Mouse (Mus musculus) heart, adult 2 months (tissue): ENCODE data around the gene Ager. TPM values are rescaled to one million over a fixed set of nuclear protein-coding genes. Genes with fewer than 3 reads are reported as not detected.

Experiments
- DNase-seq, 2 experiments: peaks; one replicate each; pipeline ENCODE4 v3.0.0; 2021
- H3K27ac ChIP-seq: fragments of 200-600 bp; 2 replicates; pipeline ENCODE4 v1.8.1; 2022
- H3K27me3 ChIP-seq: fragments of 200-500 bp; 2 replicates; pipeline ENCODE4 v1.6.1; 2012; ENCODE audit warnings: mild to moderate bottlenecking, low read length, inconsistent platforms, mixed read lengths; ENCODE audit not compliant: control insufficient read depth, insufficient read depth
- H3K36me3 ChIP-seq: fragments of 200-500 bp; 2 replicates; pipeline ENCODE4 v1.6.1; 2012; ENCODE audit warnings: low read length, inconsistent platforms; ENCODE audit not compliant: control insufficient read depth, insufficient read depth
- H3K4me1 ChIP-seq: fragments of 200-500 bp; 2 replicates; pipeline ENCODE4 v1.6.1; 2011; ENCODE audit warnings: low read length; ENCODE audit not compliant: control insufficient read depth, insufficient read depth
- H3K4me3 ChIP-seq: fragments of 200-600 bp; 2 replicates; pipeline ENCODE4 v1.8.1; 2022
- H3K79me2 ChIP-seq: fragments of 200-500 bp; replicated peaks from 2 replicates; pipeline ENCODE4 v1.6.1; 2012; ENCODE audit warnings: mild to moderate bottlenecking, inconsistent platforms, low read length, moderate library complexity, mixed read lengths; ENCODE audit not compliant: control insufficient read depth, insufficient read depth
- H3K9ac ChIP-seq: fragments of 200-500 bp; 2 replicates; pipeline ENCODE4 v1.6.1; 2012; ENCODE audit warnings: low read depth, mild to moderate bottlenecking, control low read depth, inconsistent platforms, low read length, mixed read lengths
- CTCF ChIP-seq: fragments of 200-600 bp; IDR thresholded peaks from 2 replicates; pipeline ENCODE4 v1.8.1; 2022; ENCODE audit warnings: antibody characterized with exemption, mild to moderate bottlenecking, moderate library complexity
- EP300 ChIP-seq: fragments of 200-500 bp; IDR thresholded peaks from 2 replicates; pipeline ENCODE4 v1.6.1; 2011; ENCODE audit warnings: low read depth, low read length, control low read depth; ENCODE audit not compliant: insufficient read depth
- POLR2A ChIP-seq: fragments of 200-500 bp; IDR thresholded peaks from 2 replicates; pipeline ENCODE4 v1.6.1; 2011; ENCODE audit warnings: mild to moderate bottlenecking, low read depth, low read length, control low read depth; ENCODE audit not compliant: insufficient read depth
- WGBS: fragments of 180-500 bp; shearing (Covaris S2); methylation state at CpG from one replicate; pipeline ENCODE4 v1.1.7; 2018; 5-methylcytosine and 5-hydroxymethylcytosine counted together
- intact Hi-C: fragments of 180-260 bp; cut with DNase I; formaldehyde crosslinking; loops from one replicate; pipeline ENCODE4 v1.15.1; 2025
- polyA plus RNA-seq: library from polyadenylated mRNA; depleted of rRNA; stranded (reverse); fragments of >200 nt; gene quantifications from 2 replicates; pipeline ENCODE4 v1.2.3, GENCODE M21; 2012
- total RNA-seq, 2 experiments: library from RNA; stranded (reverse); gene quantifications; 2 replicates each; pipeline ENCODE4 v1.2.3; 2021

Ager gene
- total and polyA plus RNA-seq, 3 experiments, result 0.14 to 2.2 (median 0.18) TPM

- H3K4me1 ChIP-seq, result peaks cover 5% of the 10 kb centered on the region
- H3K79me2 ChIP-seq, result no peaks in the 10 kb centered on the region
- H3K9ac ChIP-seq, result peak overlapping the region; percentile 47
- no peak overlapping the region for H3K27ac ChIP-seq
- peak overlapping the region; percentile 29; the same call in 1 of the 2 replicates for H3K4me3 ChIP-seq
- intact Hi-C loops, result no loop called here
- H3K36me3 ChIP-seq, result no peaks in the 10 kb centered on the region
- no peak for TF ChIP-seq EP300
- TF ChIP-seq POLR2A, result no peak
- no peak for TF ChIP-seq CTCF
- H3K27me3 ChIP-seq, result no peaks in the 10 kb centered on the region
- no peak for DNase-seq
- WGBS, result 9% methylated on average over 46 of the region's 48 CpGs
Measured at GRCm38 (mm10) chr17:34630761-34631301, 33.2 kb downstream of the Ager start.

- Histone ChIP-seq H3K27ac (peak overlapping the region; percentile 55), H3K4me1 (peaks cover 5% of the 10 kb centered on the region), H3K9ac (no peak overlapping the region), H3K4me3 (peak overlapping the region; percentile 47), H3K36me3 (no peaks in the 10 kb centered on the region), H3K27me3 (no peaks in the 10 kb centered on the region), H3K79me2 (no peaks in the 10 kb centered on the region)
- no peak for DNase-seq
- intact Hi-C loops, result no loop called here
- TF ChIP-seq EP300 (no peak), POLR2A (no peak), CTCF (no peak)
- 24% methylated on average over 12 of the region's 12 CpGs for WGBS
Measured at GRCm38 (mm10) chr17:34631647-34632046, 34.0 kb downstream of the Ager start.

- Histone ChIP-seq H3K9ac (0 out of 2 replicates have a peak overlapping the region, but pooled peaks have one; percentile 47), H3K79me2 (no peaks in the 10 kb centered on the region), H3K27me3 (no peaks in the 10 kb centered on the region), H3K4me3 (peak overlapping the region; percentile 47), H3K4me1 (peaks cover 5% of the 10 kb centered on the region), H3K36me3 (no peaks in the 10 kb centered on the region), H3K27ac (peak overlapping the region; percentile 55)
- peak; percentile 87 to 88 for DNase-seq
- WGBS, result 4% methylated on average over 26 of the region's 26 CpGs
- intact Hi-C loops, result no loop called here
- TF ChIP-seq CTCF (no peak), EP300 (0 out of 2 replicates have a peak, but pooled peaks have one; percentile 46), POLR2A (peak; percentile 55)
Measured at GRCm38 (mm10) chr17:34632261-34632691, 34.6 kb downstream of the Ager start.

- no peak overlapping the region for H3K27ac ChIP-seq
- intact Hi-C loops, result no loop called here
- no peaks in the 10 kb centered on the region for H3K27me3 ChIP-seq
- no peaks in the 10 kb centered on the region for H3K36me3 ChIP-seq
- WGBS, result 49% methylated on average over 2 of the region's 2 CpGs
- H3K4me3 ChIP-seq, result no peak overlapping the region
- peaks cover 5% of the 10 kb centered on the region for H3K4me1 ChIP-seq
- no peak for DNase-seq
- no peak overlapping the region for H3K9ac ChIP-seq
- H3K79me2 ChIP-seq, result no peaks in the 10 kb centered on the region
- no peak for TF ChIP-seq EP300
- TF ChIP-seq POLR2A, result no peak
- TF ChIP-seq CTCF, result no peak
Measured at GRCm38 (mm10) chr17:34635671-34636070, 38.0 kb downstream of the Ager start.

GRCm38 (mm10) chr17:34637459-34637858 lies 39.8 kb downstream of the Ager start:
- H3K9ac ChIP-seq, result no peak overlapping the region
- no peaks in the 10 kb centered on the region for H3K27me3 ChIP-seq
- H3K36me3 ChIP-seq, result no peaks in the 10 kb centered on the region
- no peak overlapping the region for H3K4me3 ChIP-seq
- H3K79me2 ChIP-seq, result no peaks in the 10 kb centered on the region
- peaks cover 6% of the 10 kb centered on the region for H3K4me1 ChIP-seq
- no peak overlapping the region for H3K27ac ChIP-seq
- TF ChIP-seq CTCF (no peak), POLR2A (no peak), EP300 (no peak)
- no peak for DNase-seq
- intact Hi-C loops, result no loop called here
- 45% methylated on average over 3 of the region's 3 CpGs for WGBS

- 82% methylated on average over 7 of the region's 7 CpGs for WGBS
- DNase-seq, result no peak
- intact Hi-C loops, result no loop called here
Measured at GRCm38 (mm10) chr17:34639461-34640255, 42.0 kb downstream of the Ager start.

More at GRCm38 (mm10) chr17:34639461-34640255, 42.0 kb downstream of the Ager start:
- Histone ChIP-seq H3K27ac (peak overlapping the region; percentile 60), H3K36me3 (no peaks in the 10 kb centered on the region), H3K27me3 (no peaks in the 10 kb centered on the region), H3K4me3 (no peak overlapping the region), H3K9ac (no peak overlapping the region), H3K4me1 (peaks cover 6% of the 10 kb centered on the region), H3K79me2 (no peaks in the 10 kb centered on the region)
- TF ChIP-seq CTCF, result no peak
- no peak for TF ChIP-seq POLR2A
- TF ChIP-seq EP300, result no peak
